Mouse (Mus musculus): ENCODE data around the gene Arfgap2.
"Not testable (repeated sequence)": the region's sequence is repeated elsewhere in the genome, so short reads cannot be mapped to it uniquely, and the experiment has no call there.

The Arfgap2 gene

GRCm38 (mm10) chr2:91264711-91265681 is at the start of gene Arfgap2:
Gene Arfgap2 (plus strand): TSS chr2:91264974.
- peak; percentile 97 to 98 for DNase-seq (ENCODE audit: low spot score in 2 of 2)

- no peak for DNase-seq (ENCODE audit: low spot score in 2 of 2)
Measured at GRCm38 (mm10) chr2:91217032-91217431, 47.7 kb upstream of the Arfgap2 start.

- DNase-seq (ENCODE audit: low spot score in 2 of 2), result no peak
Measured at GRCm38 (mm10) chr2:91220501-91220900, 44.3 kb upstream of the Arfgap2 start.

GRCm38 (mm10) chr2:91223614-91224013 is 41.2 kb upstream of the Arfgap2 start:
- no peak for DNase-seq (ENCODE audit: low spot score in 2 of 2)

DNA sequence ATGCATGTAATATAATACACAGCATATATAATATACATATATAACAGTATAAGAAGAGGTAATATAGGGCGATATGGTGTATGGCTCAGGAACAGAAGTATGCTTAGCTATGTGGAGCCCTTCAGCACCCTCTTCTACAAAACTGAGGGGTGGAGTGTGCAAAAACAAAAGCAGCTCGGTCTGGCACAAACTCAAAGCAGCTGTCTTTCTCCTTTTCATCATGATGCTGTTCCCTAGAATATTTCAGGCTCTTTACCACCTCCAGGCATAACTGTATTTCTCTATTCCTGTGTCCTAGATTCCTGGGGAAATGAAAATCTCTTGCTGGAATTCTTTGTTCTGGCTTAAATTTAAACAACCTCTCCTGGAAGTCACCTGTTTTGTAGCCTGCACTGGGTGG is 35.0 kb upstream of the Arfgap2 start:
- DNase-seq (ENCODE audit: low spot score in 2 of 2), result no peak

GRCm38 (mm10) chr2:91236601-91237510 is 27.9 kb upstream of the Arfgap2 start, which contains the start of gene Ddb2:
Gene Ddb2 (minus strand): TSS chr2:91236982.
- peak; percentile 93 to 95 for DNase-seq (ENCODE audit: low spot score in 2 of 2)

GRCm38 (mm10) chr2:91237511-91238080 is 27.2 kb upstream of the Arfgap2 start:
- DNase-seq (ENCODE audit: low spot score in 2 of 2), result not testable (repeated sequence)

DNA sequence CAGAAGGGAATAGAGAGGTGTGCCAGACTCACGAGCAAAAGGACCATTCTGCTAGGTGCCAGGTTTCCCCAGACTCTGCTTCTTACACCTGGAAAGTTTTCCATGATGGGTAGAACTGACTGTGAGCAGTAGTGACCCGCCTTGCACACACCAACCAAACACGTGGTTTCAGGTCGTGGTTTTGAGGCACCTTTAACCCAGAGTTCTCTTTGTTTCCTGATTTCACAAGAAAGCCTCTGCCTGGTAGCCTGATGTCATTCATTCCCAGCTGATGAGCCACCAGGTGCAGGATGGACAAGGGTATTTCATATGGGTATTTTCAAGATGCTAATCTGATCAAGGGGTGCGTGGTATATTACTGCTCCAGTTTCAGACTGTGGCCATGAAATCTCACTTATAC is 22.2 kb upstream of the Arfgap2 start:
- DNase-seq (ENCODE audit: low spot score in 2 of 2), result no peak

DNA sequence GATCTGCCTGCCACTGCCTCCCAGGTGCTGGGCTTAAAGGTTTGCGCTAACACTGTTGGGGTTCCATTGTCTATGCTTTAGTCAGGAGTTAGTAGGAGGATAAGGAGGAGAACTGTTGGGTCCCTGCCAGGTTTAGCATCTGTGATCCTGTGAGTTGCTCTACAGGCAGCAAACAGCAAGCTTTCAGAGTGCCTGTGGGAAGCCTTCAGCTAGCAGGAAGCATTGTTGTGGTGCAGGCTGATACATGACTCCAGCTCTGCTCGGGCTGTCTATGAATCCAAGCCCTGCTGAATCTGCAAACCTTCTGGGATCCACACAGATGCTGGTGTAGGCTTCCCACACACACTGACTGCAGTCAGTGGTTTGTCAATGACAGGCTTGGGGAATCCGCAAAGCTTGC is 21.4 kb upstream of the Arfgap2 start:
- no peak for DNase-seq (ENCODE audit: low spot score in 2 of 2)

GRCm38 (mm10) chr2:91244557-91245228 is 20.1 kb upstream of the Arfgap2 start:
- DNase-seq (ENCODE audit: low spot score in 2 of 2), result no peak

- no peak for DNase-seq (ENCODE audit: low spot score in 2 of 2)
Measured at GRCm38 (mm10) chr2:91248366-91248765, 16.4 kb upstream of the Arfgap2 start.

- DNase-seq (ENCODE audit: low spot score in 2 of 2), result no peak
Measured at GRCm38 (mm10) chr2:91252001-91252400, 12.8 kb upstream of the Arfgap2 start.

DNA sequence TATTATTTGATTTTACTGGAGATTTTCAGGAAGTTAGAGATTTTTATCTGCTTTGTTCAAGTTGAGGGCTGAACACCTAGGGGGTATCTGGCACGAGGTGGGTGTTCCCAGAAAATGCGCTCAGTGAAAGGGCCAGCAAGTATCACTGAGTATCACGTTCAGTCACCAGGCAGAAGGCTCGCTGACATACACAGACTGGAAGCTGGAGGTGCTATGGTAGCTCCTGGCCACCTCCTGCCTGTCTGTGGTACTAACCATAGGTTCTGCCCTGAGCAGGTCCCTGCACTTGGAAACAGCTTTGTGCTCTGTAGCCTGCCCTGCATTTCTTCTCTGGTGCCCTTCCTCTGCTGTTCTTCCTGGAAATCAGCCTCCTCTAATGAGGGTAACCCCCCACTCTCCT is 12.3 kb upstream of the Arfgap2 start:
- no peak for DNase-seq (ENCODE audit: low spot score in 2 of 2)

DNA sequence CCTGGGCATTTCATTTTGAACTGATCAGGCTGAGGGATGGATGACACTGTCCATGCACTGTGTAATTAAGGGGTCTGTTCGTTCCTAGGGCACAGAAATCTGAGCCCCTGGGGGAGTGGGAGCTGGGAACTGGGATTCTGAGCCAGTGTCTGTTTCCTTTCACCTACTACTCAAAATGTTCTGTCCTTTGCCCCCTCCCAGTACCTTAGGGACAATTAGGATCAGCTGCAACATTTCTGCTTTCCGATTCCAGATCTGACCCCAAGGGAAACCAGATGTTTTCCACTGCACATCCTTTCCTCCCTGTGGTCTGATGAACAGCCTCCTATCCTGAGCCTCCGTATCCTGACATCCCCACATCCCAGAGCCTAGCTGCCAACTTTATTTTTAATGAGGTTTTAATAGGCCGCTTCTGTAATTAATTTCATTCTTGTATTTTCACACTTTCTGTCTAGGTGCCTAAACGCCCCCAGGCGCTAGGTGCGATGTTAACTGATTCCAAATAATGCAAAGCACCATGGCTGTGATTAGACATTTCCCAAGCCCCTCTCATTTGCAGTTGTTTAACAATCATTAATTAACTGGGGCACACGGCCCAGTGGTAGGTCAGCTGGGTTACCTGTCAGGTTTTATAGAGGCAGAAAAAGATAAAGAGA is 9.9 kb upstream of the Arfgap2 start:
- no peak for DNase-seq (ENCODE audit: low spot score in 2 of 2)

DNA sequence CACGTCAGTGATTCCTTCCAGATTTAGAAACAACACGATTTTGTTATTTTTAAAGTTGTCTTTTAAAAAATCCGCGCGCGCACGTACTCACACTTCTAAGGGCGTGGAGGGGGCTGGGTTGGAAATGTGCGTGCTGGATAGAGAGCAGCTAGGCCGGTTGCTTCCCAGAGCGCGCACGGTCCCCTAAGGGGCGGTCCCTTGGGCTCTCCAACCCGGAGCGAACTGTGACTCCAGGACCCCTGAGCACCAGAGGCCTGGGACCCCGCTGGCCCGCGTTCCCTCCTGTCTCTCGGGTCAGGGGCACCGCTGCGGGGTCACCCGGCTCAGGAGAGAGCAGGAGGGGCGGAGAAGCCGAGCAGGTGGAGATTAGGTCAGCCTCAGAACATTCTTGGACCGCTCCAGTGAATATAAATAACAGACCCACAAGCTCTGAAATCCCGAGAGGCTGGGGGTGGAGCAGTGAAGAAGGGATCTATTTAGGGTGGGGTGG is 9.1 kb upstream of the Arfgap2 start, which contains the start of gene Pacsin3:
Gene Pacsin3, plus strand, starts transcription at position 294 of the 490 bp plus-strand sequence.
- no peak for DNase-seq (ENCODE audit: low spot score in 2 of 2)

DNA sequence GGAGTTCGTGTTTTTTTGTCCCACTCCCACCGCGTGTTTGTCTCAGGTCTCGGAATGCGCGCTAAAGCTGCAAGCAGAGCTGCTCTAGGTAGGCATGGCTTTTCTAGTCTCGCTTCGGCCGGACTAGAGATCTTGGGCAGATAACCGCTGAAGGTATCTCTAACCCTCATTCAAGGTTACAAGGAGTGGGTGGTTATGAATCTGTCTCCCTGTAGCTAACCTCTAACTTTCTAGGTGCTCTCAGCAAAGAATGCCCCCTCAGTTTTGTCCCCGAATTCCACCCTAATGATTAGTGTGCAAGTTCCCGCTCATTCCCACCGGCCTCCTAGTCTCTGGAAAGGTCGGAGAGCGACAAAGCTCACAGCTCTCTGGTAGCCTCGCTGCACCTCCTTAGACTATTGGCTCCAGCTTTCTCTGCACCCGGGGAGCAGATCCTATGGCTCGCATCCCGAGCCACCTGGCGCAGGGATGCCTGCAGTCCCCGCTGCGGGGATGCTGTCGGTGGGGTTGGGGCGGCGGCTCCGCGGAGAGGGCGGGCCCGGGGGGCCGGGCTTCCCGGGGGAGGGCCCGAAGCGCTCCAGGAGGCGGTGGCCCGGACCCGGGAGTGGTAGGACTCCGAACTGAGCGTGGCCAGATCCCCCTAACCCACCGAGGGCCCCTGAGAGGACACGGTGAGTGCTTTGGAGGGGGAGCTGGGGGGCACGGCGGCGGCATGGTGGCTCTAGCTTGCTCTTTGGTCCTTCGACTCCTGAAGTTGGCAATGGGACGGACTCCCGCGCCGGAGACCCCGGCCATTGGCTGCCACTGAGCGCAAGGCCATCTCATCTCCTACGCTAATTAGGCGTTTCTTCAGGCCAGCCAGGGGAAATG is 8.3 kb upstream of the Arfgap2 start:
- peak in 1 of 2 experiments; percentile 64 for DNase-seq (ENCODE audit: low spot score in 2 of 2)

GRCm38 (mm10) chr2:91257126-91257980 is 7.4 kb upstream of the Arfgap2 start:
- DNase-seq (ENCODE audit: low spot score in 2 of 2), result peak in 1 of 2 experiments; percentile 44

GRCm38 (mm10) chr2:91258054-91258453 is 6.7 kb upstream of the Arfgap2 start:
- no peak for DNase-seq (ENCODE audit: low spot score in 2 of 2)

DNA sequence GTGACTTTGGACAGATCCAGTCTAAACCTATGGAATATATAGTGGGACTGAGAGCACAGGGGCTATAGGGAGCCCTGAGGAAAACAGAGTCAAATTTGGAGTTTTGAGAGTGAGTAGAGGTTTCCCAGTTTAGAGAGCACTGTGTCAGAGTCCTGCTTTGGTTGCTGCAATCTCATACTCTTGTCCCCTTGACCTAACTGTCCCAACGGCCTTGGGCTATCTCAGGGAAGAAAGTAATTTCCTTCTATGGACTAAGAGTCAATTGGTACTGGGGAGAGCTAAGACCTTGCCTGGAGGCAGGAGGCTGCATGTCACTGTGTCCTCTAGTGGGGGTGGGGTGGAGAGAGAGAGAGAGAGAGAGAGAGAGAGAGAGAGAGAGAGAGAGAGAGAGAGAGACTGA is 5.9 kb upstream of the Arfgap2 start:
- DNase-seq (ENCODE audit: low spot score in 2 of 2), result no peak
